Mouse (Mus musculus): ENCODE measurements around the gene Tbc1d13. TPM values are rescaled to one million over a fixed set of nuclear protein-coding genes. Genes with fewer than 3 reads are reported as not detected.

Gene Tbc1d13
- polyA plus RNA-seq, 1 experiment from 2014 or later, result 20.4 TPM

DNA sequence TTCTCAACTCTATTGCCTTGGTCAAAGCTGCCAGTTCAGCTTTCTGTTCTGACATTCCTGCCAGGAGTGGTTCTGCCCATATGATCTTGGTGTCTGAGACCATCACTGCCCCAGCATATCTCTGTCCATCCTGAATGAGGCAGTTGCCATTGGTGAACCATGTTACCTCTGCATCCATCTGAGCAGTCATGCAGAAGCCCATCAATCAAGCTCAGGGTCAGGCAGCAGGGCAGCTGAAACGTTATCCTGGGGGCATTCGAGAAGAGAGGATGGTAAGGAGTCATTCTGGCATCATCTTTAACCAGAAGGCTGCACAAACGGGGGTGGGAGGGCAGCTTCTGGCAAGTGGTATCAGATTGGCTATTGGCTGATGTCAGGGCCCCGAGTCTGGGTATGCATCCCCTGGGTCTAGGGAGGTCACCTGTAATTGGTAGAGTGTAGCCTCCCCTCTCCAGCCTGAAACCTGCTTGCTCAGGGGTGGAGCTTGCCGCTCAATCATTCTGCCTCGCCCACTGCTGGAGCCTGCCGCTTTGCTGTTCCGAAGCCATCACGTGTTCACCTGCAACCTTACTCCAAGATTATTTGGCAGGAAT, 30.9 kb downstream of the Tbc1d13 start:
- Histone ChIP-seq H3K9ac (replicated peaks; ENCODE audit: low read length) (no peak overlapping the region), H3K4me2 (ENCODE audit: low read length) (no peak overlapping the region), H3K36me3 (ENCODE audit: control insufficient read depth, insufficient read depth, low read length) (no peaks in the 10 kb centered on the region), H3K4me1 (ENCODE audit: control insufficient read depth, insufficient read depth, low read length) (no peaks in the 10 kb centered on the region), H3K4me3 (replicated peaks; ENCODE audit: low read depth, low read length) (no peak overlapping the region), H3K9me3 (ENCODE audit: control insufficient read depth, low read length) (no peaks in the 10 kb centered on the region), H3K27me3 (ENCODE audit: control insufficient read depth, insufficient read depth, low read length) (no peaks in the 10 kb centered on the region), H3K27ac (replicated peaks; ENCODE audit: low read depth, low read length) (no peak overlapping the region)
- WGBS, result 59% methylated on average over 9 of the region's 9 CpGs
- ATAC-seq (ENCODE audit: low FRiP score, low TSS enrichment), result no peak
- DNase-seq, result no peak

DNA sequence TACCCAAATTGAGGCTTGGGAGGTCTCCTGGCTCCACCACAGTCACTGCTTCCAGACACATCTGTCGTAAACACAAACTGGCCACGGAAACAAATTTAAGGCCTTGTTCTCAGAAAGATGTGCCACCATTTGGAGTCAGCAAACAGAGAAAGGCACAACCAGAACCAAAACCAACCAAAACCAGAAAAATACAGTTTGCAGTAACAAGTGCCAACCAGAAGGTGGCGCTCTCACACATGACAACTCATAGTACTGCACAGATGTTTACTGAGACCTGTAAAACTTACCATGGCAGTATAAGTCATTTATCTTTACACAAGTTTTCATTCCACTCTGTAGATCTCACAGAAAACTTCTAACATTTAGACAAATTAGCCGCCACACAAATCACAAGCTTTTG, 33.1 kb downstream of the Tbc1d13 start:
- WGBS, result 56% methylated on average over 4 of the region's 4 CpGs
- DNase-seq, result no peak
- no peak for ATAC-seq (ENCODE audit: low FRiP score, low TSS enrichment)

DNA sequence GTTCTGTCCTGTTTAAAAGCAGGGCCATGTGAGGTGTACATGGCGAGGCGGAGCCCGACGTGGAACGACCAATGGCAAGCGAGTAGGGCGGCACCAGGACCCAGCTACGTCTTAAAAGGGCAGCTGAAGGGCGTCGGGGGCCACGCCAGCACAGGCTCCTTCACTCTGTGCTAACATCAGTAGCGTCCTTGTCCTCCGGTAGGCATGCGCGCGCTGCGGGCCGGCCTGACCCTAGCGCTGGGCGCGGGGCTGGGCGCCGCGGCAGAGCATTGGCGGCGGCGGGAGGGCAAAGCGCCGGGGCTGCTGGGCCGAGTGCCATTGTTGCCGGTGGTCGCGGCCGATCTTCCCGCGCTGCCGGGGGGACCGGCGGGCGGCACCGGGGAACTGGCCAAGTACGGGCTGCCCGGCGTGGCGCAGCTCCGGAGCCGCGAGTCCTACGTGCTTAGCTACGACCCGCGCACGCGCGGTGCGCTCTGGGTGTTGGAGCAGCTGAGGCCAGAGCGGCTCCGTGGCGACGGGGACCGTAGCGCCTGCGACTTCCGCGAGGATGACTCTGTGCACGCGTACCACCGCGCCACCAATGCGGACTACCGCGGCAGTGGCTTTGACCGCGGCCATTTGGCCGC, 37.9 kb downstream of the Tbc1d13 start, which contains the start of gene Endog:
TSS of gene Endog (plus strand) at position 123 of the 626 bp plus-strand sequence.
- Histone ChIP-seq H3K4me1 (ENCODE audit: control insufficient read depth, insufficient read depth, low read length) (peaks cover 5% of the 10 kb centered on the region; the same call in 1 of the 2 replicates), H3K9me3 (ENCODE audit: control insufficient read depth, low read length) (no peaks in the 10 kb centered on the region), H3K27me3 (ENCODE audit: control insufficient read depth, insufficient read depth, low read length) (no peaks in the 10 kb centered on the region), H3K4me3 (replicated peaks; ENCODE audit: low read depth, low read length) (peak within 1 kb of the TSS; percentile 61), H3K27ac (replicated peaks; ENCODE audit: low read depth, low read length) (peak within 1 kb of the TSS; percentile 92), H3K4me2 (ENCODE audit: low read length) (peak within 1 kb of the TSS; percentile 94), H3K36me3 (ENCODE audit: control insufficient read depth, insufficient read depth, low read length) (peaks cover 38% of the 10 kb centered on the region), H3K9ac (replicated peaks; ENCODE audit: low read length) (peak within 1 kb of the TSS; percentile 65)
- under 1% methylated on average over 75 of the region's 75 CpGs for WGBS
- peak; percentile 93 for ATAC-seq (ENCODE audit: low FRiP score, low TSS enrichment)
- peak; percentile 94 for DNase-seq

More for the DNA sequence above, 33.1 kb downstream of the Tbc1d13 start:
- no peak overlapping the region for H3K4me3 ChIP-seq (replicated peaks; ENCODE audit: low read depth, low read length)
- H3K27me3 ChIP-seq (ENCODE audit: control insufficient read depth, insufficient read depth, low read length), result no peaks in the 10 kb centered on the region
- H3K36me3 ChIP-seq (ENCODE audit: control insufficient read depth, insufficient read depth, low read length), result no peaks in the 10 kb centered on the region
- H3K9ac ChIP-seq (replicated peaks; ENCODE audit: low read length), result no peak overlapping the region
- H3K9me3 ChIP-seq (ENCODE audit: control insufficient read depth, low read length), result no peaks in the 10 kb centered on the region
- no peak overlapping the region for H3K27ac ChIP-seq (replicated peaks; ENCODE audit: low read depth, low read length)
- H3K4me1 ChIP-seq (ENCODE audit: control insufficient read depth, insufficient read depth, low read length), result no peaks in the 10 kb centered on the region
- no peak overlapping the region for H3K4me2 ChIP-seq (ENCODE audit: low read length)

DNA sequence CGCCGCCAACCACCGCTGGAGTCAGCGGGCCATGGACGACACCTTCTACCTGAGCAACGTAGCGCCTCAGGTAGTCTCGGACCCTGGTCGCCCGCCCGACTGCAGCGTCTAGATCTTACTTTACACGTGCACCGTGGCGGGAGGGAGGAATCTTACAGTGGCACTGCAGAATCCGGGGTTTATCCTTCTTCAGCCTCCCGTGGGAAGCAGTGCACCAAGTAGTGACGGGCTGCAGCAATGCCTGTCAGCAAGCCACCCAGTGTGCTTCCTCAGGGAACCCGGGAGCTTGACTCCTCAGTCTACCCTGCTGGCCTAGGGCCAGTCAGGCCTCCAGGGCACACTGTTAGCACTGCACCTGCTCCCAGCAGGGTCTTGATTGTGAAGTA, 38.4 kb downstream of the Tbc1d13 start:
- Histone ChIP-seq H3K4me3 (replicated peaks; ENCODE audit: low read depth, low read length) (peak overlapping the region; percentile 61), H3K4me2 (ENCODE audit: low read length) (peak overlapping the region; percentile 94), H3K36me3 (ENCODE audit: control insufficient read depth, insufficient read depth, low read length) (peaks cover 39% of the 10 kb centered on the region), H3K27ac (replicated peaks; ENCODE audit: low read depth, low read length) (peak overlapping the region; percentile 92), H3K9me3 (ENCODE audit: control insufficient read depth, low read length) (no peaks in the 10 kb centered on the region), H3K4me1 (ENCODE audit: control insufficient read depth, insufficient read depth, low read length) (peaks cover 5% of the 10 kb centered on the region; the same call in 1 of the 2 replicates), H3K27me3 (ENCODE audit: control insufficient read depth, insufficient read depth, low read length) (no peaks in the 10 kb centered on the region), H3K9ac (replicated peaks; ENCODE audit: low read length) (peak overlapping the region; percentile 65)
- 2% methylated on average over 19 of the region's 19 CpGs for WGBS
- DNase-seq (peak; percentile 49), ATAC-seq (ENCODE audit: low FRiP score, low TSS enrichment) (peak; percentile 40)

DNA sequence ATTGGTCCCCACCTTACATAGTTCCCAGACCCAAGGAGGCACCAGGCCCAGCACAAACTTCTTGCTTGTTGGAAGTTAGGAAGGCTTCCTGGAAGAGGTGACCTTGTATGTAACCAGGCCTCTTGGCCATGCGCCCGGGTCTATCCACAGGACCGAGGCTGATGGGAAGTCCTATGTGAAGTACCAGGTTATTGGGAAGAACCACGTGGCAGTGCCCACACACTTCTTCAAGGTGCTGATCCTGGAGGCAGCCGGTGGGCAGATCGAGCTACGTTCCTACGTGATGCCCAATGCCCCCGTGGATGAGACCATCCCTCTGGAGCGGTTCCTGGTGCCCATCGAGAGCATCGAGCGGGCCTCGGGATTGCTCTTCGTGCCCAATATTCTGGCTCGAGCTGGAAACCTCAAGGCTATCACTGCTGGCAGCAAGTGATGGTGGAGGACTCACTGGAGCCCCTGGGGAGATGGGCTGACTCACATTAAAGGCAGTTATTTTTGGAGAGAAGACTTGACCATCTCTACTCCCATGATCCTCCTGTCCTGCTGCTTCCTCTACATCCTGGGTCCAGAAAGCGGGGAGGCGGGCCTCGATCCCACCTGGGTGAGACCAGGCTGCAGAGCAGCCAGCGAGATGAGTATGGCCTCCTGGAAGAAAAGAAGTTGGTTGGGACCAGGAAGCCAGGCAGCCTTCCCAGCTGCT, 40.1 kb downstream of the Tbc1d13 start:
- H3K27me3 ChIP-seq (ENCODE audit: control insufficient read depth, insufficient read depth, low read length), result no peaks in the 10 kb centered on the region
- no peak overlapping the region for H3K4me2 ChIP-seq (ENCODE audit: low read length)
- DNase-seq, result no peak
- peaks cover 12% of the 10 kb centered on the region for H3K4me1 ChIP-seq (ENCODE audit: control insufficient read depth, insufficient read depth, low read length)
- 96% methylated on average over 20 of the region's 20 CpGs for WGBS
- H3K36me3 ChIP-seq (ENCODE audit: control insufficient read depth, insufficient read depth, low read length), result peaks cover 39% of the 10 kb centered on the region
- no peak overlapping the region for H3K9ac ChIP-seq (replicated peaks; ENCODE audit: low read length)
- ATAC-seq (ENCODE audit: low FRiP score, low TSS enrichment), result no peak
- H3K4me3 ChIP-seq (replicated peaks; ENCODE audit: low read depth, low read length), result no peak overlapping the region
- H3K27ac ChIP-seq (replicated peaks; ENCODE audit: low read depth, low read length), result no peak overlapping the region
- H3K9me3 ChIP-seq (ENCODE audit: control insufficient read depth, low read length), result no peaks in the 10 kb centered on the region

DNA sequence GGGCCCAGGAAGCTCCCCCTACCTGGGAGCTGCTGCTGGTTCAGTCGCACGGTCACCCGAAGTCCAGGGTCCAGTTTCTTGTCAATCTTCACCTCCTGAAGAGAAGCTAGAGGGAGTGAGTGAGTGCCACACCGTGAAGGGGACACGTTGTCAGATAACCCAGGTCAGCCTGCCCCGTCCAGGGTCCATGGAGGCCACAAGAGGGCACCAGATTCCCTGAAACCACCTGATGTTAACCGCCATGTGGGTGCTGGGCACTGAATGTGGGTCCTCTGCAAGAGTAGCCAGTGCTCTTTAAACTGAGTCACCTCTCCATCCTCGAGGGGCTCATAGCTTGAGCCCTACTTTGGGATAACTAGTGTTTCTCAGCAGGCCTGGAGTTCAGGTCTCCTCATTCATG, 42.4 kb downstream of the Tbc1d13 start:
- ATAC-seq (ENCODE audit: low FRiP score, low TSS enrichment) (no peak), DNase-seq (no peak)
- Histone ChIP-seq H3K27ac (replicated peaks; ENCODE audit: low read depth, low read length) (no peak overlapping the region), H3K4me3 (replicated peaks; ENCODE audit: low read depth, low read length) (no peak overlapping the region), H3K4me1 (ENCODE audit: control insufficient read depth, insufficient read depth, low read length) (peaks cover 12% of the 10 kb centered on the region), H3K9ac (replicated peaks; ENCODE audit: low read length) (no peak overlapping the region), H3K27me3 (ENCODE audit: control insufficient read depth, insufficient read depth, low read length) (no peaks in the 10 kb centered on the region), H3K36me3 (ENCODE audit: control insufficient read depth, insufficient read depth, low read length) (peaks cover 39% of the 10 kb centered on the region), H3K9me3 (ENCODE audit: control insufficient read depth, low read length) (no peaks in the 10 kb centered on the region), H3K4me2 (ENCODE audit: low read length) (no peak overlapping the region)
- 88% methylated on average over 8 of the region's 8 CpGs for WGBS

DNA sequence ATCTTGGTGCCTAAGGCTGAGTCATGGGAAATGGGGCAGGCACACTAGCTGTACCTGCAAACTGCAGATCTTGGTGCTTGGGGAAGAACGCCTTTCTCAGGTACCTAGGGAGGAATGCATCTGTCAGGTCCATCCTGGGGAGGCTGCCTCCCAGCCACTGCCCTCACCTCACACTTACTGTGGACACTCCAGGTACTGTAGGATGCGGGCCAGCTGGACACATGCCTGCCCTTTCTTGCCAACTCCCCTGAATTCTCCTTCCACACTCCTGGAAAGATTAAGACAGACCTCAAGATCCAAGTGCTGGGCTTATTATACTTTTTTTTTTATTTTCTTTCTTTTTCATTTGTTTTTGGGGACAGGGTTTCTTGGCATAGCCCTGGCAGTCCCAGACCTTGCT, 43.0 kb downstream of the Tbc1d13 start:
- ATAC-seq (ENCODE audit: low FRiP score, low TSS enrichment), result no peak
- DNase-seq, result no peak
- WGBS, result 100% methylated on average over 2 of the region's 2 CpGs
- peaks cover 39% of the 10 kb centered on the region for H3K36me3 ChIP-seq (ENCODE audit: control insufficient read depth, insufficient read depth, low read length)
- no peak overlapping the region for H3K9ac ChIP-seq (replicated peaks; ENCODE audit: low read length)
- no peaks in the 10 kb centered on the region for H3K9me3 ChIP-seq (ENCODE audit: control insufficient read depth, low read length)
- H3K4me3 ChIP-seq (replicated peaks; ENCODE audit: low read depth, low read length), result no peak overlapping the region
- peaks cover 12% of the 10 kb centered on the region for H3K4me1 ChIP-seq (ENCODE audit: control insufficient read depth, insufficient read depth, low read length)
- no peak overlapping the region for H3K4me2 ChIP-seq (ENCODE audit: low read length)
- H3K27ac ChIP-seq (replicated peaks; ENCODE audit: low read depth, low read length), result no peak overlapping the region
- H3K27me3 ChIP-seq (ENCODE audit: control insufficient read depth, insufficient read depth, low read length), result no peaks in the 10 kb centered on the region

DNA sequence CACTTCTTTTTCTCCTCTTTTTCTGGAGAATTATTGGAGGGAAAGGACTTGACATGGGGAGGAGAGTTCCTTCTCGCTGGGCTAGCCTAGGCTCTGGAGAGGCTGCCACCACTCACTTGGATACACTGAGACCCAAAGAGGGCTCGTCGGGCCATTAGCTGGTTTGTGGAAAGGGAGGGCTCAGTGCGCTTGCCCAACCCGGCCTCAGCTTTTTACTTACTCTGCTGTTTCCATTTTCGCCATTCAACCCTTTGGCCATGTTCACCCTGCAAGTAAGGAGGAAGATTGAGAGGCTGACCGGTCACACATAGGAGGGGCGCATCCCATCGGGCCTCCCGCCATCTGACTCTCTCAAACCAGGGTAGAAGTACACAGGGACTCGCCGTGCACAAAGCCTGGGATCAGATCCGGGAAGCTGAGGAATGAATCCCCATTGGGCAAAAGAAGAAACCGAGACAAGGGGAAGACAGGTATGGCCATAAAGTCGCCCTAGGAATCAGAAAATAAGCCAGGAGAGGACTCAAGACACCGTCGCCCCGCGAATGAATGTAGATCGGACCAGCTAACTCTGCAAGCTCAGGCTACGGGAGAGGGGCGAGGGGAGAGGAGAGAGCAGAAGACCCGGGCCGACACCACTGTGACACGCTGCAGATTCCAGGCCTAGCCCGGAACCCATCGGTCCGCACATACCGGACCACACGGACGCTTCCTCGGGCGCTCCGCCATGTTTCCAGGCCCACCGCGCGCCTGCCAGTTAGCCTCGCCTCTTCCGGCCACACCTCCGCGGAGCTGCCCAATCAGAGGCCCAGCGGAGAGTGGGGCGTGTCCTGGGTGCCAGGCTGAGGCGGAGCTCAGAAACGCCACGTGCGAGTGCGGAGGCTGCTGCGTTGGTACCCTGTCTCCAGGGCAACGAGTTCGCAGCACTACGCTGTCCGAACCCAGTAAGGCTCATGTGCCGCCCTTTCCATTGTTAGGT, 44.4 kb downstream of the Tbc1d13 start, which contains the start of gene Spout1:
TSS of gene Spout1 (minus strand) at position 760 of the 976 bp plus-strand sequence.
- peaks cover 36% of the 10 kb centered on the region for H3K36me3 ChIP-seq (ENCODE audit: control insufficient read depth, insufficient read depth, low read length)
- peak within 1 kb of the TSS; percentile 73 for H3K9ac ChIP-seq (replicated peaks; ENCODE audit: low read length)
- ATAC-seq (ENCODE audit: low FRiP score, low TSS enrichment), result peak; percentile 98
- H3K27me3 ChIP-seq (ENCODE audit: control insufficient read depth, insufficient read depth, low read length), result no peaks in the 10 kb centered on the region
- no peaks in the 10 kb centered on the region for H3K9me3 ChIP-seq (ENCODE audit: control insufficient read depth, low read length)
- peak within 1 kb of the TSS; percentile 71 for H3K4me3 ChIP-seq (replicated peaks; ENCODE audit: low read depth, low read length)
- DNase-seq, result peak; percentile 98
- peak within 1 kb of the TSS; percentile 88 for H3K4me2 ChIP-seq (ENCODE audit: low read length)
- no peak within 1 kb of the TSS for H3K27ac ChIP-seq (replicated peaks; ENCODE audit: low read depth, low read length)
- WGBS, result 4% methylated on average over 54 of the region's 54 CpGs
- H3K4me1 ChIP-seq (ENCODE audit: control insufficient read depth, insufficient read depth, low read length), result peaks cover 7% of the 10 kb centered on the region
